Mouse (Mus musculus) limb, embryonic 15.5 days (tissue): ENCODE measurements around the gene Cda. TPM values are rescaled to one million over a fixed set of nuclear protein-coding genes. Genes with fewer than 3 reads are reported as not detected.

Experiments used
- ATAC-seq: fragments of 200-750 bp; cut with Nextera tagmentation; 2 replicates; pipeline ENCODE4 v1.8.0; 2017; ENCODE audit warnings: low read depth, moderate TSS enrichment; ENCODE audit not compliant: insufficient number of reproducible peaks, low FRiP score, low TSS enrichment
- H3K27ac ChIP-seq: fragments of 300-500 bp; sonication (generic); 2 replicates; pipeline ENCODE4 v1.5.1; 2015; ENCODE audit warnings: moderate library complexity, mild to moderate bottlenecking, inconsistent platforms
- H3K27me3 ChIP-seq: fragments of 300-500 bp; sonication (generic); 2 replicates; pipeline ENCODE4 v1.6.1; 2015; ENCODE audit warnings: inconsistent platforms
- H3K36me3 ChIP-seq: fragments of 300-500 bp; sonication (generic); 2 replicates; pipeline ENCODE4 v1.6.1; 2015; ENCODE audit warnings: inconsistent platforms
- H3K4me1 ChIP-seq: fragments of 300-500 bp; sonication (generic); 2 replicates; pipeline ENCODE4 v1.6.1; 2015; ENCODE audit warnings: inconsistent platforms
- H3K4me2 ChIP-seq: fragments of 300-500 bp; sonication (generic); 2 replicates; pipeline ENCODE4 v1.6.1; 2015; ENCODE audit warnings: mild to moderate bottlenecking, inconsistent platforms
- H3K4me3 ChIP-seq: fragments of 300-500 bp; sonication (generic); 2 replicates; pipeline ENCODE4 v1.5.1; 2015; ENCODE audit warnings: mild to moderate bottlenecking, inconsistent platforms
- H3K9ac ChIP-seq: fragments of 300-500 bp; sonication (generic); 2 replicates; pipeline ENCODE4 v1.6.1; 2015; ENCODE audit warnings: inconsistent platforms
- H3K9me3 ChIP-seq: fragments of 300-500 bp; sonication (generic); 2 replicates; pipeline ENCODE4 v1.6.1; 2016; ENCODE audit warnings: inconsistent platforms
- WGBS: fragments of 180-500 bp; shearing (Covaris S2); methylation state at CpG from one replicate; pipeline ENCODE4 v1.1.7; 2015; 5-methylcytosine and 5-hydroxymethylcytosine counted together
- polyA plus RNA-seq: library from polyadenylated mRNA; unstranded; fragments of >200 nt; fragmentation: Nextera tagmentation; extraction: Ambion mirVana; gene quantifications from 2 replicates; pipeline ENCODE4 v1.2.1, GENCODE M21; 2015

Cda gene
- polyA plus RNA-seq, 1 experiment from 2014 or later = 7.0 TPM

DNA sequence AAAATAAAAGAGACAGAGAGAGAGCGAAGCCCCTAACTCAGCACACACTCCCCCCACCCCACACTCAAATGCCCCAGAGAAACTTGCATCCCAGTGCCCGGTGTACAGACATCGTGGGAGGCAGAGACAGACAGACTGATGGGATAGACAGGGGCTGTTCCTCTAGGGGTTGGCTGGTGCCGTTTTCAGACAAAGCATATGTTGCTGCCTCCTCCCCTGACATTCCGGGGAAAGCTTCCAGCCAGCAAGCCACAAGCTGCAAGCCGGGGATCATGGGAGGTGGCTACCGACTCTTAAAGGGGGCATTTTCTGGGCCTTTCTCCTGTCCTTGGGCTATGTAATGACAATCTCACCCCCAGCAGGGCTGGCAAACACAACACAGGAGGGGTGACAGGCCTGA lies 25.9 kb upstream of the Cda start:
- H3K27me3 ChIP-seq = peaks cover 82% of the 10 kb centered on the region
- no peak overlapping the region for H3K4me2 ChIP-seq
- no peak overlapping the region for H3K4me3 ChIP-seq
- H3K27ac ChIP-seq = no peak overlapping the region
- peaks cover 20% of the 10 kb centered on the region for H3K4me1 ChIP-seq
- H3K9me3 ChIP-seq = no peaks in the 10 kb centered on the region
- H3K36me3 ChIP-seq = no peaks in the 10 kb centered on the region
- no peak for ATAC-seq
- WGBS = 60% methylated on average over 7 of the region's 7 CpGs
- no peak overlapping the region for H3K9ac ChIP-seq

DNA sequence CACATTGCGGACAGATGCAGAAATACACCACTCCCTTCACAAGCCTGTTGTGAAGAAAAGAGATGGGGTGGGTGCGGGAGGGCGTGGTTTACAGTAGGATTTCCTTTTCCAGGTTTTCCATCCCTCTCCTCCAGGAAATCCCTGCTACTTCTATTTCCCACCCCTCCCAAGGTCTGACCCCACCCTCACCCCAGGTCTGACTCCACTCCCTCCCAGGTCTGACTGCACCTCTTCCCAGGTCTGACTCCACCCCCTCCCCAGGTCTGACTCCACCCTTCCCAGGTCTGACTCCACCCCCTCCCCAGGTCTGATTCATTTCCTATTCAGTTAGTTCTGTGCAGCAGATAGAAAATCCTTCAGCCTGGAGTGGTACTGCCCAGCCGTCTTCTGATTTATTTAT lies 16.0 kb upstream of the Cda start:
- ATAC-seq = no peak
- Histone ChIP-seq H3K4me2 (no peak overlapping the region), H3K4me3 (no peak overlapping the region), H3K36me3 (no peaks in the 10 kb centered on the region), H3K9ac (no peak overlapping the region), H3K27ac (no peak overlapping the region), H3K9me3 (no peaks in the 10 kb centered on the region), H3K4me1 (no peaks in the 10 kb centered on the region), H3K27me3 (peaks cover 3% of the 10 kb centered on the region)
- 45% methylated on average over 4 of the region's 4 CpGs for WGBS

DNA sequence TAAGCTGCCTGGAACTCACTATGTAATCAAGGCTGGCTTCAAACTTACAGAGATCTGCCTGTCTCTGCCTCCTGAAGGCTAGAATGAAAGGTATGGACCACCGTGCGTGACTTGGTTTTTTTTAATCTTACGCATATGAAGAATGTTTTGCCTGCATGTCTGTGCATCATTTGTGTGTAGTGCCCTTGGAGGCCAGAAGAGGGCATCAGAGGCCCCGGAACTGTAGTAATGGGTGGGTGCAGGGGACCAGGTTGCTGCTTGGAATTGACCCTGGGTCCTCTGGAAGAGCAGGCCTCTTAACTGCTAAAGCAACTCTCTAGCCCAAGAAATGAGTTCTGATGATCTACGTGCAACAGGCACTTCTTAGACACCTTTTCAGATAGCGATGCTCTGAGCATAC lies 14.7 kb upstream of the Cda start:
- Histone ChIP-seq H3K4me3 (no peak overlapping the region), H3K4me1 (no peaks in the 10 kb centered on the region), H3K36me3 (no peaks in the 10 kb centered on the region), H3K9ac (no peak overlapping the region), H3K27me3 (peaks cover 3% of the 10 kb centered on the region), H3K27ac (no peak overlapping the region), H3K9me3 (no peaks in the 10 kb centered on the region), H3K4me2 (no peak overlapping the region)
- 70% methylated on average over 6 of the region's 6 CpGs for WGBS
- no peak for ATAC-seq

DNA sequence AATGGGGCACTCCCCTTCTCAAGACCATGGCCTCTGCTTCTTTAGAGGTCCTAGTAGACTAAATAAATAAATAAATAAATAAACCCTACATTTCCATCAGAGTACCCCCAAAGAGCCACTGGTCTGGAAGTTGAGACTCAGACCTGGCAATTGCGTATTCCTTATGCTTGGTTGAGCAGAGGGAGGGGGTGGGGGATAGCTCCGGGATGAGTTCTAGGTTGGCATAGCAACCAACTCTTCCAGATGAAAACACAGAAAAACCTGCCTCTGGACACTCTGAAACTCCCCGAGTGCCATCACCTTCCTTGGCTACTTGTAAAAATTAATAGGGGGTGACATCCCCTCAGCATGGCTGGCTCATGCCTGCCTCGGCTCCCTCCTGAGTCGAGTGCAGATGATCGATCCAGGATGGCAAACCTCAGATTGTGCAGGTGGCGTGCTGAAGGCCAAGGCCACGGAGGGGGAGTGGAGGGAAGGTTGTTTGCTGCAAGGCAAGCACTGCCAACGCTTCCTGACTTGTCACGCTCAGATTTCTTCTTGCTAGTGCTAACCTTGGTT lies 12.4 kb upstream of the Cda start:
- Histone ChIP-seq H3K4me3 (no peak overlapping the region), H3K4me2 (no peak overlapping the region), H3K9ac (no peak overlapping the region), H3K36me3 (no peaks in the 10 kb centered on the region), H3K27me3 (peaks cover 3% of the 10 kb centered on the region; the same call in 1 of the 2 replicates), H3K9me3 (no peaks in the 10 kb centered on the region), H3K4me1 (no peaks in the 10 kb centered on the region), H3K27ac (no peak overlapping the region)
- ATAC-seq = no peak
- WGBS = 55% methylated on average over 10 of the region's 10 CpGs

DNA sequence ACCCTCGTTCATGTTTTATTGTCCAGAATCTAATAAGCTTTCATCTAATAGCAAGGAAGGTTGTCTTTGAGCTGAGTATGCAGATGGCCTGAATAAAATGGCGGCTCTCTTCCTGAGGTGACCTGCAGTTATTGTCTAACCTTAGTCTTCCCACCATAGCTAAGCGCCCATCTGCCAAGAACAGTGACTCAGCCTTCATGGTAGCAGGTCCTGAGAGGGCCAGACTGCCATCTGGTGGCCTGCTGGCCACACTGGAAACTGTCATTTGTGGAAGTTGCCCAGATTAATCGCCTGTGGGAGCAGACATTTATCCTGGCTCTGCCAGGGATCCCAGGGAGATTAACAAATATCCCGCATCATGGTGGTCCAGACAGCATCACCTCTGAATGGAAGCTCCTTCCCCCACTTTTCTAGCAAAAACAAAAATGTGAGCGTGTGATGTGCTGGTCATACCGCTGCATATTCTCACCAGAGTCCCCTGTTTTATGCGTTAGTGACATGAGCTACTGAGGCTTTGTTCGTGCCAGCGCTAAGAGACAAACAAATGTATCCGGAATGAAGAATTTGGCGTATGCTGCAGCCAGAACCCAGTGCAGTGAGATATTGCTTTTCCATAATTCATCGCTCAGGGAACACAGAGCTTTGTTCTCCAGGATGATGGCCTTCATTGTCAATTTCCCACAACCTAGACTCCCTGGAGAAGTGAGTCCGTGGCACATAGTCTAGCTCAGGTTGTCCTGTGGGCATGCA lies 11.5 kb upstream of the Cda start:
- Histone ChIP-seq H3K4me1 (no peaks in the 10 kb centered on the region), H3K9ac (no peak overlapping the region), H3K27ac (no peak overlapping the region), H3K36me3 (no peaks in the 10 kb centered on the region), H3K4me2 (no peak overlapping the region), H3K4me3 (no peak overlapping the region), H3K27me3 (peaks cover 3% of the 10 kb centered on the region; the same call in 1 of the 2 replicates), H3K9me3 (no peaks in the 10 kb centered on the region)
- ATAC-seq = no peak
- WGBS = 54% methylated on average over 14 of the region's 14 CpGs

DNA sequence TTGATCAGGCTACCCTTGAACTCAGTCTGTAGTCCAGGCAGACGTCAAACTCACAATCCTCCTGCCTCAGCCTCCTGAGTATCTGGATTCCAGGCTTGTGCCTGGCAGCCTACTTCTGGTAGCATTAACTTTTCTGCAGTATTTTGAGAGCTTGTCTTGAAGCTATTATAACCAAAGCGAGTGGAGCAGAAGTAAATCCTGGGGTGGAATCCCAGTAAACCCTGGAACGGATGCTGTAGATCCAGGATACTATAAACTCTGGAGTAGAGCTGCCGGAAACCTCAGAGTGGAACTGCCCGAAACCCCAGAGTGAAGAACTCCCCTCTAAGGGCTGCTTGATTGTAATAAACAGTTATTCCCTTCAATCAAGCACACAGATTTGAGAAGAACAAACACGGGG lies 9.7 kb upstream of the Cda start:
- Histone ChIP-seq H3K36me3 (no peaks in the 10 kb centered on the region), H3K9me3 (no peaks in the 10 kb centered on the region), H3K4me3 (no peak overlapping the region), H3K27me3 (peaks cover 3% of the 10 kb centered on the region; the same call in 1 of the 2 replicates), H3K27ac (no peak overlapping the region), H3K9ac (no peak overlapping the region), H3K4me2 (no peak overlapping the region), H3K4me1 (no peaks in the 10 kb centered on the region)
- WGBS = 47% methylated on average over 6 of the region's 6 CpGs
- no peak for ATAC-seq

DNA sequence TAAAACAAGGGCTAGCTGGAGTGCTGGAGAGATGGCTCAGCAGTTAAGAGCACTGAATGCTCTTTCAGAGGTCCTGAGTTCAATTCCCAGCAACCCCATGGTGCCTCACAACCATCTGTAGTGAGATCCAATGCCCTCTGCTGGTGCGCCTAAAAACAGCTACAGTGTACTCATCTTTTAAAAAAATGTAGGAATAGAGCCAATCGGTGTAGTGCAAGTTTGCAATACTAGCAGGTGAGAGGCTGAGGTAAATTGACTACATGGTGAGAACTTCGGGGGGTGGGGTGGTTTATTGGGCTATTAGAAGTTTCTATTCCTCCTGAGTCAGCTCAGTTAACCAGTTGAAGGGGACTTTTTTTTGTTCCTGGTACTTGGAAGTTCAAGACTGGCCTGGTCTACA lies 7.3 kb upstream of the Cda start:
- H3K9ac ChIP-seq = no peak overlapping the region
- no peak overlapping the region for H3K4me3 ChIP-seq
- H3K4me2 ChIP-seq = no peak overlapping the region
- no peaks in the 10 kb centered on the region for H3K4me1 ChIP-seq
- 68% methylated on average over 3 of the region's 3 CpGs for WGBS
- H3K27me3 ChIP-seq = 0 out of 2 replicates have a peak, but pooled peaks cover 3% of the 10 kb centered on the region
- H3K36me3 ChIP-seq = no peaks in the 10 kb centered on the region
- no peaks in the 10 kb centered on the region for H3K9me3 ChIP-seq
- no peak for ATAC-seq
- H3K27ac ChIP-seq = no peak overlapping the region

DNA sequence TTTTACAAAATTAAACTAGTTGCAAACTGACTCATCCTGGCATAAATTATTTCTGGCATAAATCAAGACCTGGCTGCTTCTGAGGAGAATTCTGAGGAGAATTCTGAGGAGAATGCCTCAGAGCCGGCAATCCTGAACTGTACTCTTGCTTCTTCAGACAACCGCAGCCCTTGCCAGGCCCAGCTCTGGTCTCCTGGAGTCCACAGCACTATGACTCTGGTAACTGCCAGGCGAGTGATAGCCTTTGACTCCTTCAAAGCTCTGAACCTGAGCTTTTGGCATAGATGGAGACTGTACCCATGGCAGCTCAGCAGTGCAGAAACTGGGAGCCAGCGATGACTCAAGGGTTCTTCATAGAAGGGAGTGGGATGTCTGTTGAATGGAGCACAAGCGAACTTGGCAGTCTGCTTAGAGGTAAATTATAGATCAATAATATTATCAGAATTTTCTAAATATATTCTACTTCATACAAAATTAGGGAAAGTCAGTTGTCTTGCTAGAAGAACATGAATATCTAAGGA lies 3.3 kb upstream of the Cda start:
- H3K4me3 ChIP-seq = no peak overlapping the region
- 77% methylated on average over 5 of the region's 5 CpGs for WGBS

DNA sequence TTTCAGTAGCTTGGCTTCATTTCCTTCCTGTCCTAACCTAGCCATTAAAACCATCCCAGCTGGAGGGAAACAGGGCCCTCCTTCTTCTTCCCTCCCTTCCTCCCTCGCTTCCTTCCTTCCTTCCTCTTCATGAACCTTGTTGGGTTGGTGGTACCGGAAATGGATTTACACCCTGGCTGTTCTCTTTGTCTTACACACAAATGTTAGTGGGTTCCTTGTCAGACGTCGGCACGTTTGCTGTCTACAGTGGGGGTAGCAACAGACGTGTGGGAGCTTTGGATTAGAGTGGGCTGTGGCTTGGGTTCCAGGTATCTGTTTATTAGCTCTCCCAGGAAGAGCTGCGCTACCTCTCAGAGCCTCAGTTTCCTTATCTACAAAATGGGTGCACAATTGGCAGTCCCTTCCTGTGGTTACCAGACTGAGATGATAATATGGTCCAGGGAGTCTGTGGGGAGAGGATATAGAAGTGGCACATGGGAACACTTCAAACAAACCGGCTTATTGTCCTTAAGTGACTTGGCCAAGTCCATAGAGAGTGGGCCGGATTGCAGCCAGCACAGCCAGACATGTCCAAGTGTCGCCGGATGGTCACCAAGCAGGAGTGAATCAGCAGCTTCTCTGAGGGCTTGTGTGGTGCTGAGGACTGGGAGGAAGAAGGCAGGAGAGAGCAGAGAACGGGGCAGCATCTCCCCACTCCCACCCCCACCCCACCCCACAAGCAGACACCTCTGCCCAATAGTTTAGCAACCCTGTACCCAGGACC lies 887 bp upstream of the Cda start:
- H3K27me3 ChIP-seq = peaks cover 29% of the 10 kb centered on the region
- peak overlapping the region; percentile 53; the same call in 1 of the 2 replicates for H3K4me2 ChIP-seq
- H3K36me3 ChIP-seq = no peaks in the 10 kb centered on the region
- no peak overlapping the region for H3K27ac ChIP-seq
- no peaks in the 10 kb centered on the region for H3K9me3 ChIP-seq
- WGBS = 69% methylated on average over 12 of the region's 12 CpGs
- no peak for ATAC-seq
- H3K9ac ChIP-seq = no peak overlapping the region
- no peak overlapping the region for H3K4me3 ChIP-seq
- peaks cover 12% of the 10 kb centered on the region for H3K4me1 ChIP-seq

More for the DNA sequence above, 3.3 kb upstream of the Cda start:
- Histone ChIP-seq H3K9me3 (no peaks in the 10 kb centered on the region), H3K9ac (no peak overlapping the region), H3K27ac (no peak overlapping the region), H3K36me3 (no peaks in the 10 kb centered on the region), H3K4me2 (no peak overlapping the region), H3K27me3 (peaks cover 24% of the 10 kb centered on the region), H3K4me1 (peaks cover 12% of the 10 kb centered on the region)
- ATAC-seq = no peak

DNA sequence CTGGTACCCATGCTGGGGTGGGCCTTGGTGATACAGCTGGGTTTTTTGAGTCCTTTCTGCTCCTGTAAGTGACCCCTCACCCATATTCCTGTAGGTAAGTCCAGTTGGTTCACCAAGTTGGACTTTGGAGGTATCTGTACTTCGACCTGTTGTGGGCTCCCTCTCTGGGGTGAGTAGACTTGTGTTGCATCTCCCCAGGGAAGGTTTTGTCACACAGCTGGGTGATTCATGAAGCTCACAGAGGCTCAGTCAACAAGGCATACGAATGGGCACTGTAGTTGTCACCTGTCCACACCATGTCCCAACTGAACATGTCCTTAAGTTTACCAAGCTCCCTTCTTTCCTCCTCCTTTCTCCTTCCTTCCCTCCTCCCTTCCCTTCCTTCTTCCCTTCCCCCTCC lies 1.2 kb downstream of the Cda start:
- WGBS = 73% methylated on average over 2 of the region's 2 CpGs
- H3K27ac ChIP-seq = no peak overlapping the region
- H3K4me2 ChIP-seq = no peak overlapping the region
- ATAC-seq = no peak
- no peak overlapping the region for H3K9ac ChIP-seq
- H3K4me1 ChIP-seq = peaks cover 12% of the 10 kb centered on the region
- H3K36me3 ChIP-seq = no peaks in the 10 kb centered on the region
- no peak overlapping the region for H3K4me3 ChIP-seq
- no peaks in the 10 kb centered on the region for H3K9me3 ChIP-seq
- H3K27me3 ChIP-seq = peaks cover 32% of the 10 kb centered on the region

DNA sequence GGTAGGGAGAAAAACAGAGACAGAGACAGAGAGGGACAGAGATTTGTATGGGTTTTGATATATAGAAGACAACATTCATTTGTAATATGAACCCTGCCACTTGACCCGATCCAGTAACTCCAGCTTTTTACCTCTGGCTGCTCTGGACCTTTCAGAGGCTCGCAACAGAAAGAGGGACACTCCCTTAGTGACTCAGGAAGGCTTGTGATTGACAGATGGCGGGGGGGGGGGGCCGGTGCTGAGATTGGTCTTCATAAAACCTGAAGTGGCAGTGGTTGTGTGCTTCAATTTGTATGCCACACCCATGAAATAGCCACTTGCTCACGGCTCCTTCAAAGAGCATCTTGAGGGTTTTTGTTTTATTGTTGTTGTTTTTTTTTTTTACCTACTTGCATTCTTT lies 4.3 kb downstream of the Cda start:
- H3K36me3 ChIP-seq = no peaks in the 10 kb centered on the region
- no peak overlapping the region for H3K27ac ChIP-seq
- no peak overlapping the region for H3K4me2 ChIP-seq
- H3K9ac ChIP-seq = no peak overlapping the region
- H3K4me3 ChIP-seq = no peak overlapping the region
- WGBS = 42% methylated on average over 5 of the region's 5 CpGs
- H3K9me3 ChIP-seq = no peaks in the 10 kb centered on the region
- H3K4me1 ChIP-seq = peaks cover 12% of the 10 kb centered on the region
- peaks cover 35% of the 10 kb centered on the region; the same call in 1 of the 2 replicates for H3K27me3 ChIP-seq
- ATAC-seq = no peak

DNA sequence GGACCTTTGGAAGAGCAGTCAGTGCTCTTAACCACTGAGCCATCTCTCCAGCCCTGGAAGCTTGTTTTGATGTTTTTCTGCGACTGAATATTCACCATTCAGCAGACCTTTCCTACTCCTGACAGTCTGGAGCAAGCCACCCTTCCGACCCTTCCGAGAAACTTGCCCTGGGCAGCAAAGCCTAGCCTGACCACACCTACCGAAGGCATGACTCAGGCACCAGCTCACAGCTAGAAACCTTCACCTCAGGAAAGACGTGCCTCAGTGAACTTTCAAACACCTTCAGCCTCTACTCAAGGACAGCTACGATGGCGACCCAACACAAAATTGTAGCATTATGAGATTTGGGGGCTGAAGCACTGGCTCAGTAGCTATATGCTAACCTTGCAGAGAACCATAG lies 4.9 kb downstream of the Cda start:
- Histone ChIP-seq H3K27ac (no peak overlapping the region), H3K4me1 (peaks cover 6% of the 10 kb centered on the region), H3K4me2 (no peak overlapping the region), H3K27me3 (peaks cover 32% of the 10 kb centered on the region; the same call in 1 of the 2 replicates), H3K9ac (no peak overlapping the region), H3K9me3 (no peaks in the 10 kb centered on the region), H3K36me3 (no peaks in the 10 kb centered on the region), H3K4me3 (no peak overlapping the region)
- ATAC-seq = no peak
- 75% methylated on average over 7 of the region's 7 CpGs for WGBS
